Mouse (Mus musculus) Muller cell, postnatal 12 days (primary cell): ENCODE measurements at regions not wholly inside any gene's neighbourhood (a gene's known extent, or its start where the extent isn't known, plus 50 kb on each side); places are given as distances from the start of the nearest gene placed in this dataset.

Experiments used
- DNase-seq: peaks from one replicate; pipeline ENCODE4 v3.0.0-alpha.2; 2015; ENCODE audit errors: inconsistent ontology term

GRCm38 (mm10) chr1:35968489-35968888 is 99.7 kb upstream of the Hs6st1 start:
- DNase-seq, result no peak

- DNase-seq, result no peak
Measured at GRCm38 (mm10) chr1:35971435-35972189, 96.6 kb upstream of the Hs6st1 start.

DNA sequence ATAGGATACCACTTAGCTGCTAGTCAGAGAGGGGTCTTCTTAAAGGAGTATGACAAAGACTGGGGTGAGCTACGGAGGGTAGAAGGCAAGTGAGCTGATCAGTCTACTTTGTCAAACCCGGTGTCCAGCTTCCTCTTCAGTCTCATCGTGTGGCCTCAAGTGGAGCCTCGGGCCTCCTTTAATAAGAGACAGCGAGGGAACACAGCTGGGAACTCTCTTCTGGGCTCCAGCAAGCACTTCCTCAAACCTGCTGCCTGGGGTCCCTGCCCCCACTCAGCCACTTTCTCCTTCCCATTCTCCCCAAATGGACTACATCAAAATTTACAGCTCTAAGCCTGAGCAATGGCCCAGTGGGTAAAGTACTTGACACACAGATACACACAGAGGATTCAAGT is 96.0 kb upstream of the Hs6st1 start:
- no peak for DNase-seq

- no peak for DNase-seq
Measured at GRCm38 (mm10) chr1:35973386-35973785, 94.8 kb upstream of the Hs6st1 start.

GRCm38 (mm10) chr1:35975611-35976208 is 92.5 kb upstream of the Hs6st1 start:
- no peak for DNase-seq

DNA sequence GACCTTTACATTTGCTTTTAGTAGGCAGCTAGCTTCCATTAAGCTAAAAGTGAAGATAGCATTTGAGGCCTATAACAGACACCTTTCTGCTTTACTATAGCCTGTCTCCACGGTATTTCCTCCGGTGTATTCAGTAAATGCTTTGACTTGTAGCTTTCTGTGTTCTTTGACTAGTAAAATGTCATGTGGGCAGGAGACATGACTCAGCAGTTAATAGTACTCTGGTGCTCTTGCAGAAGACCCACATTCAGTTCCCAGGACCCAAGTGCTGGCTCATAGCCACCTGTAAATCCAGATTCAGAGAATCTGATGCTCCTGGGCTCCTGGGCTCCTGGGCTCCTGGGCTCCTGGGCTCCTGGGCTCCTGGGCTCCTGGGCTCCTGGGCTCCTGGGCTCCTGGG is 91.7 kb upstream of the Hs6st1 start:
- DNase-seq, result peak; percentile 7

GRCm38 (mm10) chr1:35978116-35978515 is 90.1 kb upstream of the Hs6st1 start:
- DNase-seq, result no peak

- DNase-seq, result no peak
Measured at GRCm38 (mm10) chr1:35978766-35979165, 89.4 kb upstream of the Hs6st1 start.

DNA sequence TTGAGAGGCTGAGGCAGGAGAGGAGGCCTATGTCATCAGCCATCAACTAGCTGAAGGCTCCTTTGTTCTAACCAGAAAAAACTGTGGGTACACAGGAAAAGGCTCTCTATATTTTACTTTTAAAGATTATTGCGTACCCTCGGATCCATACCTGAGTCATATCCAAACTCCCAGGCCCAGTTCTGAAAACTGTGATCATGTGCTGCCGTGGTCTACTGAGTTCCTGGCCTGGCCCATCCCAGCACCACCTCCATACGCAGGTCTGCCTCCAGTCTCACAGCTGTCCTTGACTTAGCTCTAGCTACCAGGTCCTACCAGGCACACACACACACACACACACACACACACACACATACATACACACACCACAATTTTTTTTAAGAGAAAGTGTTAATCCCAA is 87.0 kb upstream of the Hs6st1 start:
- no peak for DNase-seq

- no peak for DNase-seq
Measured at GRCm38 (mm10) chr1:35983361-35983760, 84.8 kb upstream of the Hs6st1 start.

DNA sequence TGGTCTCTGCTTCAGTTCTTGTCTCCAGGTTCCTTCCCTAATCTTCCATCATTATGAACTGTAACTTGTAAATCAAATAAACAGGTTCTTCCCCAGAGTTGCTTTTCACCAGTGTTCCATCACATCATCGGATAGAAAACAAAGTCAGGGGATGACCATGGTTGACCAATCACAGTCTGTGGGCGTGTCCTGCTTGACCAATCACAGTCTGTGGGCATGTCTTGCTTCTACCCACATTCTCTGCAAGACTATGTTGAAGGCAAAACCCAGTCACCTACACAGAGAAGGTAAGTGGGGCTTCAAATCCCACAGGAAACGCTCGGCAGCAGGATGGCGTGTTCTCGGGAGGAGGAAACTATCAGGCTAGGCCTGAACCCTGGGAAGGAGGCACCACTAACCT is 82.9 kb upstream of the Hs6st1 start:
- DNase-seq, result no peak

GRCm38 (mm10) chr1:35986666-35987065 is 81.5 kb upstream of the Hs6st1 start:
- no peak for DNase-seq

DNA sequence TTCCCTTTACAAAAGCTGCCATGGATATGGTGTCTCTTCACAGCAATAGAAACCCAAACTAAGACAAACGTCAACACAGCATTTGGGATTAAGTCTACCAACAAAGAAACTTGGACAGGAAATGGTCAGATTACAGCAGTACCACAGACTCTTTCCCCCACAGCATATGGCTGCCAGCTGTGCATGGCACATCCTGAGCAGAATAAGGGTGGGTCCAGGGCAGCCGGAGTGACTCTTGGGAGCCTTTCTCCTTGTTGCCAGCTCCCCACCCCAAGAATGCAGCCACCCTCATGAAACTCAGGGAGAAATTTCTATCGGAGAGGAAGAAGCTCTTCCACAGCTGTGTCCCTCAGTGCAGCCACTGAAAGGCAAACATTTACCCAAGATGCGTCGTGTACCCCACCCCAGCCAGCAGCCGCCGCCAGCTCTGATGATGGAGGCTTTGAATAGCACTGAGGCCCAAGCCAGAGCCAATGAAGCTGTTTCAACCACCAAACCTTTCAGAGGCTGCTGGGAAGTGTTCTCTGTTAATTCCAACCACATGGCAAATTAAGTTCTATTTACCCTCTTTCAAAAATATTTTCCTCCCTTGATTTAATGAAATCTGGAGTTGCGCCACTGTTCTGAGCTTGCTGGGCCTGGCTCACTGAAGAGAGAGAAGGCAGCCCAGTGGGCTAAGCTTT is 75.8 kb upstream of the Hs6st1 start:
- no peak for DNase-seq

DNA sequence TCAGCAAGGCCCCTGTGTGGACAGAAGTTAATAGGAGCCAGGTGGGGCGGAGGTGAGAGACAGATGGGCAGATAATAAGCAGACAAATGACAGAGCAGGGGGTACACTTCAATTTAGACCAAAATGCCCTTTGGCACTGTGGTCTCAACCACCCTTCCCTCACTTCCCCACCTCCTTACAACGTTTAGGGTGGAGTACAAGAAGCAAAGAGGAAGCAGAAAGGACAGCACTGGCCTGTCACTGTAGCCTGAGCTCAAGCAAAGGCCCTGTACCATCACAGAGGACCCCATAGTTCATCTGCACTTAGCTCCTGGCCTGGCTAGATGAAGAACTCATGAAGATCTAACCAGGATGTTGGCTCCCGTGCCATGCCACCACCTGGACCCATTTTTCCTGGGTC is 75.3 kb upstream of the Hs6st1 start:
- DNase-seq, result no peak

- no peak for DNase-seq
Measured at GRCm38 (mm10) chr1:35995691-35996090, 72.5 kb upstream of the Hs6st1 start.

- DNase-seq, result no peak
Measured at GRCm38 (mm10) chr1:36001319-36001718, 66.9 kb upstream of the Hs6st1 start.

GRCm38 (mm10) chr1:36001821-36002220 is 66.4 kb upstream of the Hs6st1 start:
- no peak for DNase-seq

- DNase-seq, result no peak
Measured at GRCm38 (mm10) chr1:36003592-36003991, 64.6 kb upstream of the Hs6st1 start.

DNA sequence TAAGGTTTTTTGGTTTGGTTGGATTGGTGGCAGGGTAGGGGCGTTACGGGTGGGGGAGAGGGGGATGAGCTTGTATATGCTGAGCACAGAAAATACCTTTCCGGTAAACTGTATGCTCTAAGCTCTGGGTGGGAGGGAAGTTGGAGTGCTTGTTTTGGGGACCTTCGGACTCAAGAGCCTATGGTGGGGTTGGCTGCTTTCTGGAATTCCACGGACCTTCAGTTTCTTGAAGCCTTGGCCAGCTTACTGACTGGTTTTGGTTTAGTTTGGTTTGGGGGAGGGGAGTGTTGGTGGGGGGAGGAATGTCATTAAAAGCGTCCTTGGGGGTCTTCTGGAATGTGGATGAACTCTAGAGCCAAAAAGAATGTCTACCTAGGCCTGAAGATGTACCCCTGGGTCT is 59.6 kb upstream of the Hs6st1 start:
- no peak for DNase-seq

DNA sequence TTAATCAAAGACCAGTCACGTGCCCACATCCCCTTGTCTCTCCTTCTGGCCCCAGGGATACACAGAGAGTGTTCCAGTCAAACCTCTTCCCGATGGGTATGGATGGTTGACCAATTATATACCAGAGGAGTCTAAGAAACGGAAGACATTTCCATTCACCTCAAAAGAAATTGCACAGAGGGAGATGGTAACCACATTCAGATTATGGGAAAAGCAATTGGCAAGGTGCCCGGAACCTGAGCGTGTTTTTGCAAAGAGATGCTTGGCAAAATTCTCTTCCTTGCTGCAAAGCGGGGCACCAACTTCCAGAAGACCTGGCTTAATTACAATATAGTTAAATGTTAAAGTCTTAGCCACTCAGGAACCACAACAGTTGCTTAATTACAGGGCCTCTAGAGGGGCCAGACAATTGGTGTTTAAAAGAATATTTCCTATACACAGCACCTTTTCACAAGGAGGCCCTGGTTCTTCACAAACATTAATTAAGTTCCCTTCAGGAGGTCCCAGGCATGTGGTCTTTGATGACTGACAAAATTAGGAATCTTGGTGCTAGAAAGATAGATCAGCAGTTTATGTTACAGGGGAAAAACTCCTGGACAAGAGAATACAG is 59.1 kb upstream of the Hs6st1 start:
- DNase-seq, result peak; percentile 88

DNA sequence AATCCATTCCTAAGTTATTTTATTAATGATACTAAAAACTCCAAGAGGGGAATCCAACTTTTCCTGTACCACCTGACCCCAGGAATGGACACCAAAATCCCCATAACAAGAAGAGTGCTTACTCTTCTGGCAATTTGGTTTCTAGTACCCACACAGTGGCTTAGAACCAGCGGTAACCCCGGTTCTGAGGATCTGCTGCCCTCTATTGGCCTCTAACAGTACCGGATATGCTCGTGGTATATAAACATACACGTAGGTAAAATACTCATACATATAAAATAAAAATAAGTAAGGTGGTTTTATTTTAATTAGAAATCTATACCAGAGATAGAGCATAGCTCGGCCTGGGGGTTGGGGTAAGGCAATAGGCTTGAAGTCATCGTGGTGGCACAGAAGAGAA is 58.0 kb upstream of the Hs6st1 start:
- no peak for DNase-seq

DNA sequence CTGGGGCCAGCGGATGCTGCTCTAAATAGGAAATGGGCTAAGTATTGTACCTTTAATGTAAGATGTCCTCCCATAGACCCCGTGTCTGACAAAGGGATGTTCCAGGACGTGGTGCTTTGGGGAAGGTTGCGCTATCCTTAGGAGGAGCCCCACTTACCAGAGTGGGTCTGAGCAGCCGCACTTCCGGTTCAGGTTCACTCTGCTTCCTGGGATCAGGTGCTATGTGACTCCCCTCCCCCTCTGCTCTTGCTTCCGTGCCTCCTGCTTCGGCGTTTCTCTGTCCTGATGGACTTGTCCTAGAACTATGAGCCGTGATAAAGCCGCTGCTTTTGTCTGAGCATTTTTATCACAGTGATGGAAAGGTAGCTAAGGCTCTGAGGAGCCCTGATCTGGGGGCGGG is 57.4 kb upstream of the Hs6st1 start:
- no peak for DNase-seq
